Mouse (Mus musculus) cerebellum, postnatal 36 days (tissue): Measurements from ENCODE around the gene Ttll4.
A peak's percentile ranks its signal among the peaks of the same experiment; 100 is the strongest.

Source experiments
- DNase-seq, 2 experiments: peaks; one replicate each; pipeline ENCODE4 v3.0.0; 2021 to 2022; ENCODE audit warnings: mixed read lengths in 2 of 2

Ttll4 gene

DNA sequence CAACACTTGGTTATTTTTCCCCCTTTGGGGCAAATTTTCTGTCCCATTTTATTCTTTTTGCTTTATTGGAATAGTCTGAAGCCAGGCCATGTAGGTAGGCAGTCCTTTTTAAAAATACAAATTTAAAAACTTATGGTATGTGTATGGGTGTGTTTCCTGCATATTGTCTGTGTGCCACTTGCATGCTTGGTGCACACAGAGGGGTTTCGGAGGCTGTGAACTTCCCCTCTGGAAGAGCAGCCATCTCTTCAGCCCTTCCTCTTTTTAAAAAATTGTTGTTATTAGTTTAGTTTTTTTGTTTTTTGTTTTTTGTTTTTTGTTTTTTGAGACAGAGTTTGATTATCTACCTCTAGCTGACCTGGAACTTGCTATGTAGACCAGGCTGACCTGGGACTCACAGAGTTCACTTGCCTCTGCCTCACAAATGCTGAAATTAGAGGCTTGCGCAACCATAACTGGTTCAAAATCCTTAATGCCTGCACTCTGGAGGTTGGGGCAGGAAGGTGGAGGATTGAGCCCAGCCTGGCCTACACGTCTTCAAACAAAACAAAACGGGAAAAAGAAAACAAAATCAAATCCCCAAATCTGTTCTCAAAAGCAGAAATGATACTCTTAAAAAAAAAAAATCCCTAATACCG is 51.0 kb downstream of the Ttll4 start:
- DNase-seq, result no peak

DNA sequence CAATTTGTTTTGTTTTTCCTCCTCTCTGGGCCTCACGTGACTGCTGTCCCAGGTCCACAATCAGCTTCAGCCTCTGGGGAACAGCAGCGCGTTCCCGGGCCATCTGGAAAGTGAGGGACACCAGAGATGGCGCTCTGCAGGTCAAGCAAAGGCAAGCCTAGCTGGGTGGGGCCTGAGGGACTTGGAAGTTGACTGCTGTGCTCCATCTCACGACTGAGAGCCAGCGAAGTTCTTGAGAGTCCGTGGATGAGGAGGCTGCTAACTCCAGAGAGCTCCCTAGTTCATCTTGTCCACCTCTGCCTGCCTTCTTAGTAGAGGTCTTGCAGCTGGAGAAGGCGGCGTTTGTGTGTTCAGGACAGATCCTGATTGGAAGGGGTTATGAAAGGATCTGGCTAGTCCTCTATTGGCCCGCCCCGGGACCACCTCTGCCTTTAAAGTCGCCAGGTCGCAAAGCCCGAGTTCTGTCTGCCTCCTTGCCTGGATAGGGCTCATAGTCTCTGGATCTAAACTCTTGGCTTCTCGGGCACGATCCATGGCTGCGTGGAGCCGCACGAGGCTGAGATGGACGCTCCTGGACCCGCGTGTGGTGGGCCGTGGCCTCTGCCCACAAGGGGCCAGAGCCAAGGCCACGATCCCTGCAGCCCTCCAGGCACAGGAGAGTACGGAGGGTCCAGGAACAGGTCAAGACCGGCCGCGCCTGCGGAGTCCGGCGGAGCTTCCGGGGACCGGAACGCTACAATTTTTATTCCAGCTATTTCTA is 51.7 kb downstream of the Ttll4 start, which contains the start of gene Cyp27a1:
Gene Cyp27a1 (plus strand): TSS at position 476 of the 760 bp plus-strand sequence.
- DNase-seq, result peak; percentile 9 to 11

DNA sequence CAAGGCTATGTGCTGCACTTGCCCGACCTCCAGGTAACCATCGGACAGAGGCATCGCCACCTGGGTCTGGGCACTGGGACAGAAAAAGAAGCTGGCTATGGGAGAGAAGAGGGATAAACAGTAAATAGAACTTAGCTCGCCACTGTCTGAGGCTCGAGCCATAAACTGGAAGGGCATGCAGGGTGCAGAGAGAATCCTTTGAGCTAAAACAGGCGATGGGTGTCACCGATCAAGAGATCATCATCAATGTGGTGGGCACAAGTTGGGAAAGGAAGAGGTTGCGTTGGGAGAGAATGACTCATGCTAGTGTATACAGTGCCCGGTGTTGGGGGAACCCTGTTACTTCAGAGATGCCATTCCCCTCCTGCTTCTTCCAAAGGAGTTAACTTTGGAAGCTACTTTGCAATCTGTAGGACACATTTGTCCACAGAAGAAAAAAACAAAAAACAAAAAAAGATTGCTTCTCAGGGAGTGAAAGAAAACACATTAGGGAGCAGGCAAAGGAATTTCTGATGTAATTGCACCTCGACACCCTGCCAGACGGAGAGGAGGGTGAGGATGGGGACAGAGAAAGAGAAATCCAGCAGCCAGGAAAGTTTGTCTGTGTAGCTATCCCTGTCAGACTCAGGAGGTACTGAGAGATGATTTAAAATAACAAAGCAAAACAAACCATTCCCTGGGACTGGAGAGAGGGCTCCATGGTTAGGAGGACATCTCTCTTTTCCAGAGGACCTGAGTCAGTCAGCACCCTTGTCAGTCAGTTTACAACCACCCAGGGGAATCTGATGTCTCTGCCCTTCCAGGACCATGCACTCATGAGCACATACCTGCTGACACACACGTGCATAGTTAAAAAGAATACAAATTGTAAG is 52.5 kb downstream of the Ttll4 start:
- DNase-seq, result no peak

DNA sequence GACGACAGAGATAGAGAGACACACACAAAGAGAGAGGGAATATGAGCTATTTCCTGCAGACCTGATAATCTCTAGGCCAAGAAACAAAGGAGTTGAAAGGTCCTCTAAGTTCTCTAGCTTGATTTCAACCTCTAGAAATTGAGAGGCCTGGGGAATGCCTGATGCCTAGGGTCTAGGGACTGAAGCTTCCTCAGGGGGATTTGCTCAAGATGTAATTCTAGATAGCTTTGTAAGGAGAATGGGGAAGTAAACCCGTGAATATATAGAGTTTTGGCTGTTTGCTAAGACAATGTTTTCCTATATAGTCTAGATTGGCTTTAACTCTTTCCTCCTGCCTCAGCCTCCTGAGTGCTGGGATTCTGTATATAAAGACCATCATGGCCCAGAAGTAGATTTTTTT is 53.4 kb downstream of the Ttll4 start:
- no peak for DNase-seq

DNA sequence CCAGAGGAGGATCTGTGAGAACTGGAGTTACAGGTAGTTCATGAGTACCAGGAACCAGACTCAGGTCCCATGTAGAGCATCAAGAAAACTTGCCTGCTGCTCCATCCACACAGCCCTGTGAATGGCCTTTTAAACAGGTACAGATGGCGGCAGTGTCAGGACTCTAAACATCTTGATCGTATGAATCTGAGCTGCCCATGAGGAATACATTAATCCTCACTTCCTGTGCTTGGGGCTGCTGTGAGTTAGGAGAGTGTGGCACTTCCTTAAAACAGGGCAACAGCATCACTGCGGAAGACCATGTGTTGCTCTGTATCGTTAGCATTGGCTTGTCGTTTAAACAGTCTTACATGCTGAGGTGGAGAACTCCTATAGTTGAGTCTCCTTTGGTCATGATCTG is 53.9 kb downstream of the Ttll4 start:
- DNase-seq, result no peak

DNA sequence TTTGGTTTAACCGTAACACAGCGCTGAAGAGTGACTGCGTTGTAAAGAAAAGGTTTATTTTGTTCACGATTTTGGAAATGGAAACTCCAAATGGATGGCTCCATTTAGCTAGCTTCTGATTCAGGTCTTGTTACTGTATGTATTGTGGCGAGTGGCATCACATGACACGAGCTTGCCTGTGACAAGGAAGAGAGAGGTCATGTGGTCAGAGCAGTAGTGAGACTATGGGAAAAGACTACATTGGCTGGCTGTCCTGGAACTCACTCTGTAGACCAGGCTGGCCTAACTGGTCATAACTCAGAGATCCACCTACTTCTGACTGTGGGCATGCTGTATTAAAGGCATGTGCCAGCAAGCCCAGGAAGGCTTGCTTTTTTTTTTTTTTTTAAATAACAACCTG is 54.3 kb downstream of the Ttll4 start:
- DNase-seq, result no peak

DNA sequence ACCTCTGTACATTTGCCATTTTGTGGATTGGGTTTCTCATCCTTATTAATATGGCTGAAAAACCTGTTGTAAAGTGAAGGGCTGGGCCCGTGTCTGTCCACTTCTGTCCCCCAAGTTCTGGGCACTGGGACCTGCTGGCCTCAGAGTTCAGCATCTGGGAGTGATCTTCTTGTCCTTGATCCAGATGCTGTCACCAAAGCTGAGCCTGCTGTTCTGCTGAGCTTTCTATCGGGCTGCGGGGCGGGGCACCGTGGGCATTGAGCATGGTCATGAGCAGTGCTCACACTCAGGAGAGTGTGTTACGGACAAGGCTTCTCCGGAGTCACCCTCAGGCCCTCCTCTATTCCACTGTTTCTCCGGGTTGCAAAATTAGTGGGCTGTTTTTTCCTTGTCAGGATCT is 56.6 kb downstream of the Ttll4 start:
- no peak for DNase-seq

DNA sequence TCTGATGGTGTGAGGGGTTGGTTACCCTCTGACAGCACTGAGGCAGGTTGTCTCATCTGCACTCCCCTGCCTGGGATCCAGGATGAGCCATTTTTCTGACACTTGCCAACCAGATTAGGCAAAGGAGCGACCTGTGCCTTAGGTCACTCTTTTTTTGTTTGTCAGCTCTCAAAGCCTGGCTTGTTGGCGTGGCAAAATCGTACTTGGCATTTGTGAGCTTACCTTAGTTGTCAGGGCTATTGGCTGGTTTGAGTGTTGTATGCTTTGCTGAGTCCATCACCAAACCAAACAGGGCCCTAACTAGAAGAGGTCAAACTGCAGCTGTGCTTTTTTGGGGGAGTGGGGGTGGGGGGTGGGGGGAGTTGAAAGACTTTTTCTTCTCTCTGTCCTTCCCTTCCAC is 57.7 kb downstream of the Ttll4 start:
- DNase-seq, result no peak

DNA sequence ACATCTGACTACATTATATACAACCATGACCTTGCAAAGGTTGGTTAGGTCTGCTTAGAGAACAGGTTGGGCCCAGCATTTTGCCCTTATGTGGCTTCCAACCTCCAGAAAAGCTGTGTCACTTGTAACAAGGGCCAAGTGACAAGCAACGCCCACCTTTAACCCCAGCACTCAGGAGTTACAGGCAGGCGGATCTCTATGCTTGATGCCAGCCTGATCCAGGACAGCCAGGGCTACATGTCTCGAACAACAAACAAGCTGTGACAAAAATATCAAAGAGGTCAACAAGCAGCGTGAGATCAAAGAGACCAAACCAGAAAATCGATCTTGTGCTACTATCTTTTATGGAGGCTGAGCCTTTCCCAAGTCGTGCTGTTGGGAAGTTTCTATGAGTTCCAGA is 60.1 kb downstream of the Ttll4 start:
- no peak for DNase-seq

DNA sequence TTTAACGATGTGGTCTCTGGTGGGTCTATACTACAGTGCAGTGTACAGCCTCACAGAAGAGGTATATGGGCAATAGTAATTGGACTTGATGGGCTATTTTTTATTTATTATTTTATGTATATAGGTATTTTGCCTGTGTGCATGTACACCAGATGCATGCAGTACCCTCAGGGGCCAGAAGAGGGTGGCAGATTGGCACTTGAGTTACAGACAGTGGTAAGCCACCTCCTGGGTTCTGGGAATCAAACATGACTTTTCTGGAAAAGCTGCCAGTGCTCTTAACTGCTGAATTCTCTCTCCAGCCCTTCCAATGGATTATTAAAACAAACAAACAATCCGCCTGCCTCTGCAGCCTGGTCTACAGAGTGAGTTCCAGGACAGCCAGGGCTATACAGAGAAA is 62.2 kb downstream of the Ttll4 start:
- no peak for DNase-seq

DNA sequence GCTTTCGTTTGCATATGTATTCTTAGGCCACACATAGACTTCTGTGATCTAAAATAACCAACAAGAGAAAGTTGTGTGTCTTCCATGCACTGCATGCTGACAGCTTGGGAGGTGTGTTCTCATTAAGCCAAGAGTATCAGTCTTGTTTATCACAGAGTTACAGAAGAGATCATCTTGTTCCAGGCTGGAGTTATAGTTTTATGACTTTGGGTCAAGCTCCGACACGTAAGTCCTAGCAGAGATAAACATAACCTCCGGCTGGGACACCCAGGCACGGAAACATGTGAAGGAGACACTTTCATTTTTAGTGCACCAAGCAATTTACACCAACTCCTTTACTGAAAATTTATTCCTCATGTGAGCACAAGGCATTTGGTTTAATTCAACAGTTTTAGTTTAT is 64.6 kb downstream of the Ttll4 start:
- DNase-seq, result no peak

DNA sequence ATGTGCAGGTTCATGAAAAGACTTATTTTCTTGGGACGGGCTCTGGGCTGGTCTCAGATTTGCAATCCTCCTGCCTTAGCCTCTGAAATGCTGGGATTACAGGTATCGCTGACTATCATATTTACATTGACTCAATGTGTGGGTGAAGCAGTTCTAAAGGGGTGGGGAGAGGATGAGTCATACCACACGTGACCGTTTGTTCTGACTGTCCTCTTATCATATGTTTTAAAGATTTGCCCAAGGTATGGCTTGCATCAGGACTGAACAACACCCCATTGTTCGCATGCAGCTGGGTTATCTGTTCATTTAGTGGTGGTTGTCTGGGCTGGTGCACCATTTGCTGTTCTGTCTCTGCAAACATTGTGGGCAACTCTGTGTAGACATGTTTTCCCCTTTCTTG is 65.1 kb downstream of the Ttll4 start:
- no peak for DNase-seq

DNA sequence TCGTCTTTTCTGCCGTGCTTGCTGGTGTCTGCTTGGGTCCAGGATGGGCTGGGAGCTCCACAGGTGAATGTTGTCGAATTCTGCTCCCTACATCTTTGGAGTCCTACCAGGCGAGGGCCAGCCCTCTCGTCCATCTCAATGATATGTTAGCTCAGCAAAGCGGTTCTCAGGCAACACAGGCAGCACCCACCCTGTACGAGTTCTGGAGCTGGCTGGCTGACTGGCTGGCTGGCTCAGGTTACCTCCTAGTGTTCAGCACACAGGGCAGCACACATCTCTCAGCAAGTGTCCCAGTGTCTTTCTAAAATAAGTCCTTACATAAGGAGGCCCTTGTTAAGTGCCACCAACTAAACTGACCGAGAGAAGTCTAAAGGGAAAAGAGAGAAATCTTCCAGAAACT is 66.9 kb downstream of the Ttll4 start:
- DNase-seq, result no peak

DNA sequence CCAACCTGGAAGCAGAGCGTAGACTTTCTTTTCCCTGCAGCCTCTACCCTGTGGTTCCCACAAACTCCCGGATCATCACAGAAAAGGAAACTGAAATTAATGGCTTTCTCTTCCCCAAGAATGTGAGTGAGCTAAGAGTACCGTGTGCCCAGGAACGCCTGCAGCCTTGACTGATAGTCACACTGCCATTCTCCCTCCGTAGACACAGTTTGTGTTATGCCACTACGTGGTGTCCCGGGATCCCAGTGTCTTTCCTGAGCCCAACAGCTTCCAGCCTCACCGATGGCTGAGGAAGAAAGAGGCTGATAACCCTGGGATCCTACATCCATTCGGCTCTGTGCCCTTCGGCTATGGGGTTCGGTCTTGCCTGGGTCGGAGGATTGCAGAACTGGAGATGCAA is 75.4 kb downstream of the Ttll4 start:
- DNase-seq, result no peak

DNA sequence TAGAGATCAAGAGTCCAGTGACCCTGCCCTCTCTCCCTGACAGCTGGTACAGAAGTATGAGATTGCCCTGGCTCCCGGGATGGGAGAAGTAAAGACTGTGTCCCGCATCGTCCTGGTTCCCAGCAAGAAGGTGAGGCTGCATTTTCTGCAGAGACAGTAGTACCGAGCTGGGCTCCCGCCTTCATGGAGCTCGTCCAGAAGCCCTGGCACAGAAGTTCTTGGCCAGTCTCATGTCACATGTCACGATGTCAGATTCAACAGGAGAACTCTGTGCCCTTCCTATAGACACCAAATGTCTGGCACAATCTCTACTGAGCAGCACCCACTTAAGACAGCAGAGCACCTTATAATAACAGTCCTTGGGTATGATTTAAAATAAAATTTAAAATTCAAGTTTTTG is 76.0 kb downstream of the Ttll4 start:
- no peak for DNase-seq

DNA sequence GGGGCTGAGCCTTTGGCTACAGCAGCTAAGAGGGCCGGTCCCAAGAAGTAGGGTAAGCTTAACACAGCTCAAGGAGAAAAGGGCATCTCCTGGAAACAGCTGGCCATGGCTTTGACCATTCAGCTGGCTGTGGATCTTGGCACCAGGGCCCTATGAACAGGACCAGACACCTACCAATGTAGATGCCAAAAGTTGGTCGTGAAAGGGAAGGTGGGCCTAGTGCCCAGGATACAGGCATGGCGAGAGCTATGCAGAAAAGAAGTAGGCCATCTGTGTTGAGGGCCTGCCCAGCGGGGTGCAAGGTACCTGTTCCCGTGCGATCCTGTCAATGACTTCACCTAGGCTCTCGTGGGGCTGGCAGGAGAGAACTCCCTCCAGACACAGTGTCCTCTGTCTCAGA is 79.3 kb downstream of the Ttll4 start:
- peak; percentile 10 to 30 for DNase-seq

DNA sequence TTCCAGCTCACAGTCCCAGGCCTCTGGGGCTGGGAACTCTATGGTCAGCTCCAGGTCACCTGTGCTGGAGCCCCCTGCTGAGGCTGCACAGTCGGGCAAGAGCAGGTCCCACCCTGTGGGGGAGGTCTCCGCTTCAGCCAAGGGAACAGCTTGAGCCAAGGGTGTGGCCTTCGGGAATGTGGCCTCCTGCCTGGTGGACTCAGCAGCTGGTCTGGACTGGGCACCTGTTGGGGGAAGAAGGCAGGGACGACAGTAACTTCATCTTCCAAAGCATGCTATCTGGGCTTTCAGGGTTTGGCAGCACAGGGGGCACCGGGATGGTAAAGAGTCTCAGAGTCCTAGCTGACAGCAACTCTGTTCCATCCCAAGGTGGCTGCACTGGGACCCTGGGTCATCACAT is 85.8 kb downstream of the Ttll4 start:
- DNase-seq, result no peak

DNA sequence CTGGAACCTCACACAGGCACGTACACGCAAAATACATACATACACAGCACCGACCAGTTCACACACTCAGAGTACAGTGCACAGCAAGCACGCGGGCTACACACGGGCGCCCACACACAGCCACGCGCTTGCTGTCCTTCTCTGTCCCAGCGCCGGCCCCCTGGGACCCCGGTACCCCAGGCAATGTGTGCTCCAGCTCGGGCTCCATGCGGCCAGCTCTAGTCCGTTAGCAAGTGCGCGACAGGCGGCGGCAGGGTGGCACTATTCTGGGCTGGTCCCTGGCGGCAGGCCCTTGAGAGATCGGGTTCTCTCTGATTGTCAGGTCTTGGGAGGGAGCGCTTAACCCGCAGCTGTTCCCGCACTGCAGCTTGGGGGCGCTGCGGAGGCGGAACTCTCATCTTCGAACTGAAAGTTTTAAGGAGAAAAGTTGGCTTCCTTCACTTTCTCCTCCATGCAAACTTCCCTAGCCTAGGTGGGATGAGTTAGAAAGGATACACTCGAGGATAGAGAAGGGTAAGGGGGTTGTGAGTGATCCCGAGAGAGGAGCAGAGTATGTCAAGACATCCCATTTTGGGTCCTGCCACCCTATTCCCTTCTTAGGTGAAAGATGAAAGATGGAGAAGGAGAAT is 87.2 kb downstream of the Ttll4 start, which contains the start of gene Prkag3:
Gene Prkag3 (minus strand): TSS at position 579 of the 629 bp plus-strand sequence.
- DNase-seq, result peak; percentile 12 to 18

DNA sequence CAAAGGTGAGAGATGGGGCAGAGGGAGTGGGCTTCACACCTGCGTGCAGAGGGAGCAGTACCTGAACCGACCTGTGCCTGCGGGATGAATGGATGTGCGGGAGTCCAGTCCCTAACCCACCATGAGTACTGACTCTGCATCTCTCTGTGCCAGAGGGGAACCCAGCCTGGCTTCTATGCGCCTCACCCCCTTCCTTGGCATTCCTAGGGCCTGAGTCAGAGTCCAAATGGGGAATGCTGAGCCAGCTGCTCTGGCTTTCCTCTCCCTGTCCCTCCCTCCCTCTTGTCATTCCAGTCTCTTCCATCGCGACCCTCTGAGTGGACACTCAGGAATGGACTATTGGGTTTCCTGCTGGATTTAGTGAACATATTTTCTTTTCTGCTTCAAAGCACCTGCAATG is 87.8 kb downstream of the Ttll4 start:
- DNase-seq, result no peak

DNA sequence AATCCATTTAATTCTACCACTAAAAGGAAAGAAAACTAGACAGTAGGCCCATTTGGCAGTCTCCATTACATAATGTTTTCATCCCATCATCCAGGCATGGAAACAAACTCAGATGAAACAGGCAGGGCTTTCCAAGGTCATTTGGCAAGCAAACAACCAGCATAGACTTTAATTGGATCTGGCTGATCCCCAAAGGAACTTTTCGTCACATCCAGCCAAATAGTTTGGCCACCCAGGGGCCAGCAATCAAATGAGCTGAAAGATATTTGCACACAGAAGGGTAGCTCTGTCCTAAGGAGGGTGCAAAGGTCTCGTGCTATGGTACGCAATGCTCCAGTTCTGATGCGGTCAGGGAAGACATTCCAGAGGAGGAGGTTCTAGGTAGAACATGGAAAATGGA is 89.1 kb downstream of the Ttll4 start:
- DNase-seq, result no peak

DNA sequence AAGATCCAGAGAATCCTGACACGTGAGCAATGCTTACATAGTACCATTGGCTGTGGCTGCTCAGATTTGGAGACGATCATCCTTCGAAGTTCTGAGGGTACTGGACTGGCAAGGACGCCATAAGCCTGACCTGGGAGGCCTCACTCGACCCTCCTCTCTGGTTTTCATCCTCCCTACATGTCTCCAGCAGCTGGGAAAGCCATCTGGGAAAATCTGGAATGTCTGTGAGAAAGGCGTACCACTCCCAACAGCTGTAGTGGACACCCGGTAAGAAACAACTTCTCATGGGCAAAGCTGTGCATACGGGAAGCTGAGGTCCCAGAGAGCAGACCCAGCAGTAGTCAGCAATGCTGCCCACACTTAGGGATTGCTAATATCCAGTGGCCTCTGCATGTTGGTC is 90.6 kb downstream of the Ttll4 start:
- DNase-seq, result no peak

DNA sequence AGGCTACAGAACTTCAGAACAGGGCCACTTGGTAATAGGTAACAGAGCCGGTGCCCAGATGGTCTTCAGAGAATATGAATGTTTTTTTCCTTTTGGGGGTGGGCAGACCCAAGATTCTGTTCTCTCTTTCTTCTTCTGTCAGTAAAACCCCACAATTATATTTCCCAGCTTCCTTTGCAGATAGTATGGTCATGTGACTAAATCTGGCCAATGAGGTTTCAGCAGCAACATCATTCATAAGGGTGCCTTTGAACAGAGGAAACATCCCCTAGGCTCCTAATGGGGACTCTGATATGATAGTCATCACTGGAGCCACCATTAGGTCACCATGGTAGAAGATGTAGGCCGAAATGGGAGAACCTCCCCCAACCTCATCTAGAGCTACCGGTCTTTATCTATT is 91.3 kb downstream of the Ttll4 start:
- DNase-seq, result no peak
